In the genomic region with DNA sequence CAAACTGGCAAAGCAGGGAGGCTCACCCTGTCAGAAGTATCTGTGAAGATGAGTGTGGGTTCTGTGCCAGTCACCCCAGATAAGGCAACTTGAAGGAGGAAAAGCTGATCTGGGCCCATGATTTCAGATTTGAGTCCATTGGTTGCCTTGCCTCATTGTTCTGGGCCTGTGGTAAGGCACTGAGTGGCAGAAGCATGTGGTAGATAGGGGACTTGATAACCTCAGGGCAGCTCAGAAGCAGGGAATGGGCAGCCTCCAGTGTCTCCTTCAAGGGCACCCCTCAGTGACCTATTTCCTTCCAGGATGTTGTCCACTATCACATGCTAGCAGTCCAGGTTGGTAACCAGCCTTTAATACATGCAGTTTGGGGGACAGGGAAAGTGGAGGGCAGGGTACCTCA, we compare ENCODE assay signal across 29 mouse cellular contexts. TPM values are rescaled to one million over a fixed set of nuclear protein-coding genes. Genes with fewer than 3 reads are reported as not detected.
DNase-seq lines count a peak whose midpoint lies in the region; ATAC-seq and TF ChIP-seq lines count a peak whose summit lies in the region.
"Had no signal": no experiment of that assay in that cellular context is flagged by ENCODE, and none has a peak within 500 bp of the region (broad histone marks: within the 10 kb centered on the region; RNA-seq: fewer than 3 reads in every experiment).

No protein-coding gene starts in this region.

- peak; percentile 24 for ATAC-seq in activated CD4-positive, CD25-positive, alpha-beta regulatory T cell, adult 4 months
- peak; percentile 36; the same call in 1 of the 2 replicates for ATAC-seq in megakaryocyte, adult 5-6 weeks (ENCODE audit: poor library complexity, severe bottlenecking)
- peak; percentile 8; the same call in 1 of the 2 replicates for ATAC-seq in neutrophil, adult 5-6 weeks (ENCODE audit: extremely low read depth, insufficient number of reproducible peaks, low FRiP score, poor library complexity, severe bottlenecking)
- ATAC-seq: forebrain, embryonic 13.5 days; midbrain, embryonic 15.5 days; Patski had no signal

- TF ChIP-seq CTCF in layer of hippocampus, adult 2 months (conservative IDR thresholded peaks at IDR 0.05), result no peak

- intact Hi-C loops in left cerebral cortex, postnatal 10 days (cut with DNase I), result no loop called here
- intact Hi-C loops in left cerebral cortex, postnatal 36 days (cut with DNase I), result no loop called here

- H3K27ac ChIP-seq in layer of hippocampus, adult 2 months, result peak overlapping the region; percentile 62
- H3K27ac ChIP-seq: embryonic facial prominence, embryonic 10.5 days; embryonic facial prominence, embryonic 15.5 days; forebrain, embryonic 13.5 days; hindbrain, embryonic 15.5 days; kidney, embryonic 15.5 days; limb, embryonic 12.5 days; midbrain, embryonic 10.5 days; midbrain, embryonic 15.5 days; neural tube, embryonic 12.5 days had no signal

- DNase-seq in layer of hippocampus, adult 2 months (ENCODE audit: low spot score in 2 of 2), result no peak
- no peak for DNase-seq in layer of hippocampus, adult 18-20 months (ENCODE audit: low spot score in 2 of 2)
- no peak for DNase-seq in thymus, postnatal 10 days (ENCODE audit: low spot score in 2 of 2)
- no peak for DNase-seq in left cerebral cortex, postnatal 10 days (ENCODE audit: extremely low spot score in 1 of 2, low spot score in 2 of 2)
- no peak for DNase-seq in left cerebral cortex, postnatal 36 days (ENCODE audit: low spot score in 2 of 2)
- DNase-seq: adrenal gland, postnatal 14 days; cerebellum, adult 11-12 months; cerebellum, postnatal 14 days; gastrocnemius, postnatal 14 days; heart, adult 18-20 months; heart, postnatal 4 days; kidney, adult 18-20 months; kidney, postnatal 36 days; layer of hippocampus, postnatal 36 days; lung, postnatal 36 days; thymus, postnatal 14 days had no signal

- no peak overlapping the region; the same call in 1 of the 2 replicates for H3K4me3 ChIP-seq in layer of hippocampus, adult 2 months
- H3K4me3 ChIP-seq: embryonic facial prominence, embryonic 10.5 days; embryonic facial prominence, embryonic 15.5 days; forebrain, embryonic 13.5 days; hindbrain, embryonic 15.5 days; kidney, embryonic 15.5 days; limb, embryonic 12.5 days; midbrain, embryonic 10.5 days; midbrain, embryonic 15.5 days; neural tube, embryonic 12.5 days had no signal

RNA-seq across cellular contexts. Expression of a gene that starts 12.8 kb away (rescaled TPM):
- total RNA-seq in layer of hippocampus, adult 2 months (2021), result 1,000 to 10,000 TPM; 1,026 to 1,053 TPM
- total RNA-seq in layer of hippocampus, adult 18-20 months (2021), result 1,000 to 10,000 TPM in 1 of 2 experiments, 100 to 1,000 TPM in 1; 905 to 1,057 TPM
- polyA plus RNA-seq in activated CD4-positive, CD25-positive, alpha-beta regulatory T cell, adult 4 months (2017; shearing (Covaris generic)), result 100 to 1,000 TPM in 1 of 2 experiments, 10 to 100 TPM in 1; 95.0 to 130 TPM
- 81.2 and 94.2 TPM in 2 replicates for total RNA-seq in megakaryocyte, adult 5-6 weeks (2015)
- total RNA-seq in megakaryocyte, adult 5-6 weeks (2017), result 118 and 132 TPM in 2 replicates
- total RNA-seq in neutrophil, adult 5-6 weeks (2017), result 216 and 258 TPM in 2 replicates
- 100 to 1,000 TPM; 655 to 659 TPM for total RNA-seq in left cerebral cortex, postnatal 10 days (2021)
- 100 to 1,000 TPM; 707 to 758 TPM for total RNA-seq in left cerebral cortex, postnatal 36 days (2021)
